Mouse (Mus musculus) macrophage (primary cell): ENCODE results near the gene Megf9. TPM values are rescaled to one million over a fixed set of nuclear protein-coding genes. Genes with fewer than 3 reads are reported as not detected.

Experiments
- H3K27ac ChIP-seq: fragments of 350-480 bp; formaldehyde crosslinking; 2 replicates; pipeline ENCODE4 v1.9.0; 2021
- H3K36me3 ChIP-seq: fragments of 350-480 bp; formaldehyde crosslinking; 2 replicates; pipeline ENCODE4 v1.9.0; 2021; ENCODE audit errors: inconsistent target
- H3K4me3 ChIP-seq: fragments of 350-480 bp; formaldehyde crosslinking; 2 replicates; pipeline ENCODE4 v1.9.0; 2021; ENCODE audit errors: inconsistent target
- H3K79me2 ChIP-seq: fragments of 350-480 bp; formaldehyde crosslinking; 2 replicates; pipeline ENCODE4 v1.9.0; 2021; ENCODE audit errors: inconsistent target
- WGBS: methylation state at CpG from one replicate; pipeline ENCODE4 v1.1.7; 2026; ENCODE audit warnings: inconsistent platforms; ENCODE audit not compliant: missing documents; 5-methylcytosine and 5-hydroxymethylcytosine counted together
- polyA plus RNA-seq: library from polyadenylated mRNA; stranded (reverse); fragments of 250-400 nt; gene quantifications from 3 replicates; pipeline ENCODE4 v1.2.4, GENCODE M21; 2018; ENCODE audit warnings: inconsistent platforms

The Megf9 gene
- polyA plus RNA-seq, 1 experiment from 2014 or later: 39.9 TPM

- 15% methylated on average over 7 of the region's 7 CpGs for WGBS
- Histone ChIP-seq H3K79me2 (no peaks in the 10 kb centered on the region), H3K36me3 (no peaks in the 10 kb centered on the region), H3K4me3 (peak overlapping the region; percentile 41), H3K27ac (peak overlapping the region; percentile 74)
Observed at GRCm38 (mm10) chr4:70535711-70536311, 1.0 kb upstream of the Megf9 start.

DNA sequence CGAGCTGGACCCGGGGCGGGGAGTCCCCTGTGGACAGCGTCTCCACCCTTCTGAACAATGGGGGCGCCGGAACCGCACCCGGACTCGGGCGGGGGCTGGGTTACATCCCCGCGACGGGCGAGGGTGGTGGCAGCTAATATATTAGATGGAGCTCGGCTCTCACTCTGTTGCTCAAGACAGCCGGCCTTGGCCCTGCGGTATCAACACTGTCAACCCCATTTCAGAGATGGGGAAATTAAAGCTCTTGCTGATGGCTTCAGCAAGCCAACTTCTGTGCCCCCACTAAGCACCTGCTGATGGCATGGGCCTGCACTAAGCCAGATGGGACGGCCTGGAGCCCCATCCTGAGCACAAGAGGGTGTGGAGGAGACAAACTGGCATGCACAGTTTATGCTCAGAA, 494 bp upstream of the Megf9 start:
- peak overlapping the region; percentile 41 for H3K4me3 ChIP-seq

DNA sequence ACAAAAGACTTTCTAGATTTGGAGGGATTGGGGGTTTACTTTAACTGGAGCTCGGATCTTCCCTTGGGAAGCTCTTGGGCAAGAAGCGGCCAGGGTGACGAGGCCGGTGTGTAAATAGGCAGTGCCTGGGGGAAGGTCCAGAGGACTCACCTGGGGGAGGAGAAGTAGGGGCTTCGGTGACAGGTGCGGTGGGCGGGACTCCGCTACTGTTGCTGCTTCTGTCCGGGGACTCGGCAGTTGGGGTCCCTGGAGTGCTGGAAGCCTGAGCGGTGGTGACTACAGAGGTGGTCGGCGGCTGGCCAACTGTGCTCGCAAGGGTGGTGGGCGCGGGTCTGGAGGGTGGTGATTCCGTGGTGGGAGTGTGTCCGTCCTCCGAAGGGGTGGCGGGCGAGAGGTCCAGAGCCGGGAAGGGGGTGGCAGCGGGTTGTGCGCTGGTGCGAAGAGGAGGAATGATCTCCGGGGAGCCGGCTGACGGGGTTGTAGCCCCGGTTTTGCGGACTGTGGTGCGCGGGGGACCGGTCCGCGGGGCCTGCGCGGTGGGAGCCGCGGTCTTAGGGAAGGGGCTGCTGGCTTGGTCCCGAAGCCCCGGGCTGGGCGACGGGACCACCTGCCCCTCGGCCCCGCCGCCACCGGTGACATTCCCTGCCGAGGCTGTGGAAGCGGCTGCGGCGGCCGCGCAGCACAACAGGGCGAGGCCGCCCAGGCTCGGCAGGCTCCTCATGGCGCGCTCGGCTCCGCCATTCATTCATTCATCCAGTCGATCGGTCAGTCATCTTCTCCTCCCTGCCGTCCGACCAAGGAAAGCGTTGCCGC, 511 bp downstream of the Megf9 start:
- Histone ChIP-seq H3K79me2 (no peaks in the 10 kb centered on the region; the same call in 1 of the 2 replicates), H3K27ac (no peak overlapping the region), H3K4me3 (peak overlapping the region; percentile 41), H3K36me3 (no peaks in the 10 kb centered on the region)
- WGBS: 3% methylated on average over 66 of the region's 66 CpGs

More for the DNA sequence above, 494 bp upstream of the Megf9 start:
- 1% methylated on average over 18 of the region's 18 CpGs for WGBS
- Histone ChIP-seq H3K36me3 (no peaks in the 10 kb centered on the region), H3K27ac (peak overlapping the region; percentile 74), H3K79me2 (no peaks in the 10 kb centered on the region)

GRCm38 (mm10) chr4:70533056-70533805, 1.6 kb downstream of the Megf9 start:
- peaks cover 4% of the 10 kb centered on the region; the same call in 1 of the 2 replicates for H3K79me2 ChIP-seq
- peak overlapping the region; percentile 41; the same call in 1 of the 2 replicates for H3K4me3 ChIP-seq
- H3K27ac ChIP-seq: no peak overlapping the region
- 79% methylated on average over 3 of the region's 3 CpGs for WGBS
- H3K36me3 ChIP-seq: no peaks in the 10 kb centered on the region

DNA sequence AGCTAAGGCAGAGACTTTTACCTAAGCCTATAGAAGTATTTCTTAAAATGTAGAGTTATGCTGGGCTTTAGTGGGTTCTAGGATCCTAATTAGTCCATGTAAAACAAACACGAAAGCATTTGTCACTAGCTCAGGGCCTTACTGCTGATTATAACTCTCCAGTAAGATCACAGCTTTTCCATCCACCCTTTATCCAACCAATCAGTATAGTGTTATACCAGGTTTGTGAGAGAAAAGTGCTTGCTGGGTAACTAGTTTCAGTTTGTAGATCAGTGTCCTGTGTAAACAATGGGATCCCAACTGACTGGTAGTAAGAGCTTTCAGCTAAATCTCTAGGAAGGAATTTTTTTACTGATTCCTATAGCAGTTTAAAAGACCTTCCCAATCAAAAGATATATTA, 3.8 kb downstream of the Megf9 start:
- Histone ChIP-seq H3K27ac (no peak overlapping the region), H3K79me2 (peaks cover 4% of the 10 kb centered on the region; the same call in 1 of the 2 replicates), H3K36me3 (no peaks in the 10 kb centered on the region), H3K4me3 (no peak overlapping the region)
- WGBS: 83% methylated on average over 1 of the region's 1 CpGs

- Histone ChIP-seq H3K4me3 (no peak overlapping the region), H3K79me2 (peaks cover 4% of the 10 kb centered on the region; the same call in 1 of the 2 replicates), H3K27ac (no peak overlapping the region), H3K36me3 (no peaks in the 10 kb centered on the region)
- 100% methylated on average over 3 of the region's 3 CpGs for WGBS
Observed at GRCm38 (mm10) chr4:70528622-70529021, 6.2 kb downstream of the Megf9 start.

- no peak overlapping the region for H3K27ac ChIP-seq
- 69% methylated on average over 2 of the region's 2 CpGs for WGBS
- H3K4me3 ChIP-seq: no peak overlapping the region
- no peaks in the 10 kb centered on the region for H3K36me3 ChIP-seq
- H3K79me2 ChIP-seq: no peaks in the 10 kb centered on the region
Observed at GRCm38 (mm10) chr4:70523346-70523745, 11.4 kb downstream of the Megf9 start.

DNA sequence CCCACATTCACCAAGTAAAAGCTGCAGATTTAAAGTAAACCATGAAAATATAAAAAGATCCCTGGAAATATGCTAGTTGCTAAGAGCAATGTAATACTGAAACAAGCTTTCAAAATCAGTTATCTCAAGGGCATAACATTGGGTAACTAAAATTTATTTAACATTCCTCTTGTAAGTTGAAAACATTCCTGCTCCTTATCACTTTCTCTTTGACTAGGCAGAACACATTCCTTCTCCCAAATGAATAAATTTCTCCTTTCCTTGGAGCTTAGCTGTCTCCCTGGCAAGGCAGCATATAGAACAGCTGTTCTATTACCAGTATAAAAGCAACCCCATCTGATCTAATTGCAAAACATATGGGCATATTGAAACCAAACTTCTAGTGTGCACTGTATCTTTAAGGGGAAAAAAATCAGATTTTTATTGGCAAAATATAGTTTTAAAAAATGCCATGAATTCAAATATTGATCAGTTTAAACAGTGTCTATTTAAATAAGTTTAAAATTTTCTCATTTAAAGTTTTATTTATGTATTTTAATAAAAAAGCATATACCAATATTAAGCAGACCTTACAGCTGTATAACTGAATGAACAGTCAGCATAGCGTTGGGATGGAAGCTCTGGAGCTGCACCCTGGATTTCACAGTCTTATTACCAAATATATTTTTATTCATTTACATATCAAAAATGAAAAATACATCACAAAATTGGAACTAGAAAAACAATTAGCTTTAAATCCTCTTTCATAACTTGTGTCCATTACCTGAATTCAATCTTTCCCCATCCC, 13.1 kb downstream of the Megf9 start:
- H3K36me3 ChIP-seq: no peaks in the 10 kb centered on the region
- 100% methylated on average over 1 of the region's 1 CpGs for WGBS
- no peak overlapping the region for H3K27ac ChIP-seq
- no peak overlapping the region for H3K4me3 ChIP-seq
- no peaks in the 10 kb centered on the region for H3K79me2 ChIP-seq

- H3K36me3 ChIP-seq: no peaks in the 10 kb centered on the region
- 100% methylated on average over 1 of the region's 1 CpGs for WGBS
- no peak overlapping the region for H3K4me3 ChIP-seq
Observed at GRCm38 (mm10) chr4:70517646-70518045, 17.1 kb downstream of the Megf9 start.

DNA sequence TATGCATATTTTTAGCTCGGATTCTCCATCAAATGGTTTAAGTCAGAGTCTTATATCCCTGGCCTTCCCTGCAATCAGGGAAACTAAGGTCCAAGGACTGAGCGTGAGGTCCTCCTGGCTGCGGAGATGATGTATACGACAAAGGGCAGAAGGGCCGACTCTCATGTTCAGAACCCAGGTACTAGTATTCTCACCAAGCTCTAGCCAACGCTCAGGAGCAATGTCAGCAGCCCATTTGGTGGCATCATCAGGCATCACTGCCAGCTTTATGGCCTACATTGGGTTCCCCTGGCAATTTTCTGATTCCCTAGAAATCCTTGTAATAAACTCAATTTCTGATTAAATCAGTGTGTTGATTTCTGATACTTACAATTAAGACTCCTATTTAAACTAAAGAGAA, 18.5 kb downstream of the Megf9 start:
- Histone ChIP-seq H3K27ac (no peak overlapping the region), H3K79me2 (no peaks in the 10 kb centered on the region), H3K4me3 (no peak overlapping the region), H3K36me3 (no peaks in the 10 kb centered on the region)
- WGBS: 94% methylated on average over 6 of the region's 6 CpGs

More at GRCm38 (mm10) chr4:70517646-70518045, 17.1 kb downstream of the Megf9 start:
- Histone ChIP-seq H3K27ac (no peak overlapping the region), H3K79me2 (no peaks in the 10 kb centered on the region)

GRCm38 (mm10) chr4:70515514-70515913, 19.3 kb downstream of the Megf9 start:
- Histone ChIP-seq H3K4me3 (no peak overlapping the region), H3K79me2 (no peaks in the 10 kb centered on the region), H3K27ac (no peak overlapping the region), H3K36me3 (no peaks in the 10 kb centered on the region)

DNA sequence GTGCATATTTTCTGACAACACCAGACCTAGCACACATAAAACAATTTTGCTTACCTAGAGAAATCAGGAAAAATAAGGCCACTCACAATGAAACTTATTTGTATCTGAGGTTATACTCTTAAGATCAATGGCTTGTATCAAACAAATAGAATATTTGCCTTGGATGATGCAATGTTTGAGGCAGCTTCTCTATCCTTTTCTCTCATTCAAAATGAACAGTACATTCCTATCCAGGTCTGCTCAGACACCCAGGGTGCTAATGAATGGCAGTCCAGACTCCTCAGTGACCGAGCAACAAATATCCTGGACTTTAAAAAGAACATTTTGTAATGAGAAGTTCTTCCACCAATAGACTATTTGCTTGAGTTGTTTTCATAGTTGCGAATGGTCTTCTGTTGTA, 24.8 kb downstream of the Megf9 start:
- H3K4me3 ChIP-seq: no peak overlapping the region
- no peaks in the 10 kb centered on the region for H3K79me2 ChIP-seq
- H3K27ac ChIP-seq: no peak overlapping the region
- no peaks in the 10 kb centered on the region for H3K36me3 ChIP-seq
- 100% methylated on average over 2 of the region's 2 CpGs for WGBS

- H3K27ac ChIP-seq: no peak overlapping the region
- no peak overlapping the region for H3K4me3 ChIP-seq
- WGBS: 88% methylated on average over 2 of the region's 2 CpGs
- no peaks in the 10 kb centered on the region for H3K36me3 ChIP-seq
- H3K79me2 ChIP-seq: no peaks in the 10 kb centered on the region
Observed at GRCm38 (mm10) chr4:70509565-70509964, 25.2 kb downstream of the Megf9 start.

- no peaks in the 10 kb centered on the region for H3K79me2 ChIP-seq
- 100% methylated on average over 1 of the region's 1 CpGs for WGBS
- H3K4me3 ChIP-seq: no peak overlapping the region
- H3K36me3 ChIP-seq: no peaks in the 10 kb centered on the region
- H3K27ac ChIP-seq: no peak overlapping the region
Observed at GRCm38 (mm10) chr4:70508207-70508606, 26.6 kb downstream of the Megf9 start.
